Mouse (Mus musculus) gastrocnemius, postnatal 10 days (tissue): Measurements from ENCODE around the gene Cd302. TPM values are rescaled to one million over a fixed set of nuclear protein-coding genes. Genes with fewer than 3 reads are reported as not detected.

Source experiments
- DNase-seq: peaks from one replicate; pipeline ENCODE4 v3.0.0; 2021; ENCODE audit warnings: mixed read lengths
- total RNA-seq, 2 experiments: library from RNA; stranded (reverse); gene quantifications; 2 replicates each; pipeline ENCODE4 v1.2.3; 2021

Gene Cd302
- total RNA-seq, 2 experiments from 2014 or later: 15.1 to 18.5 TPM

- DNase-seq: no peak
Observed at GRCm38 (mm10) chr2:60253506-60253905, 30.8 kb downstream of the Cd302 start.

GRCm38 (mm10) chr2:60252782-60253181 lies 31.5 kb downstream of the Cd302 start:
- DNase-seq: no peak

GRCm38 (mm10) chr2:60234506-60234905 lies 49.8 kb downstream of the Cd302 start:
- DNase-seq: no peak

GRCm38 (mm10) chr2:60233147-60233546 lies 51.1 kb downstream of the Cd302 start:
- DNase-seq: no peak

DNA sequence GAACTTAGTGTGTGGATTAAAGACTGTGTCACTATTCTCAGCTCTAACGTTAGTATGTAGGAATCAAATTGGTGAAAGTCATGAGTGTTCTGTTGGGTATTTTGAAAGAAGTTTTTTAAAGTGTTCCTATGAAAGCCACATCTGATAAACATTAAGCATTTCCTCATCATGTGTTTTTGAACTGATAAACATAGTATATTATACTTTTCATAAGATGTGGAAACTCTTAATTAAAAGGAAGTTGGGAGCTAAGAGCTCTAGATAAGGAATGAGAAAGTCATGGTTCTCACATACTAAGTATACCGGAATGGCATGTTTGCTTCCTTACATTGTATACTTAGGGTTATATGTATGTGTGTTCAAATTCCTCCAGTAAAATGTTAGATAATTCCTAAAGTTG lies 53.9 kb downstream of the Cd302 start:
- no peak for DNase-seq

GRCm38 (mm10) chr2:60228470-60228869 lies 55.8 kb downstream of the Cd302 start:
- DNase-seq: no peak

- no peak for DNase-seq
Observed at GRCm38 (mm10) chr2:60223489-60223888, 60.8 kb downstream of the Cd302 start.

DNA sequence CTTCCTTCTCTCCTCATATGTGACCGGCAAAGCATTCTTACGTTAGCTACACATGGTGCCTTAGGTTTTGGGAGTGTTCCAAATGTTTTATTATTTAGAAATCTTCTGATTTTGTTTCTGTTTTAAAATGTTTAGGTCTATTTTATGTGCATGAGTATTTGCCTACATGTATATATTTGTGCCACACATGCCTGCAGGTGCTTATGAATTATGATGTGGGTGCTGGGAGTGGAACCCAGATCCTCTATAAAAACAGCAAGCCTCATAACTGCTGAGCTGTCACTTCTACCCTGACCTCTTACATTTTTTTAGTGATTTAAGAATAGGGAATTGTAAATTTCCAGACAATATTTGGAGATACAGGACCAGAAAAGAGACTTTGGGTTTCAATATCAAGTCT lies 62.3 kb downstream of the Cd302 start:
- no peak for DNase-seq

- no peak for DNase-seq
Observed at GRCm38 (mm10) chr2:60221236-60221635, 63.1 kb downstream of the Cd302 start.

DNA sequence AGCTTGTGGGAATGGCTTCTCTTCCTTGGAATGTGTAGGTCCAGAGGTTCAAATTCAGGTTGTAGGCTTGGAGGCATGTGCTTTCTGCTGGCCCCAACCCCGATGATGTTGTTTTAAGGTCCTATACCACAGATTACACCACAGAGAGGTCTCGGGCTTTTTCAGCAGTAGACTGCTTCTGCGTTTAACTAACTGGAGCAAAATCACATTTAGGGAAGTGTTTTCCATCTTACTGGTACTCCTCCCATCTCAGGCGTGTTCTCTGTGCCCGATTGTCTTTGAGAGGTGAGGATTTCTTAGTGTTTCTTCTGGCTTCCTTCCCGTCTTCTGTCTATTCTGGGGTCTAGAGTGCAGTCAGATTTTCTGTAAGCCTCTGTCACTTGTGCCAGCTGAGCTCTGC lies 66.7 kb downstream of the Cd302 start:
- DNase-seq: no peak

DNA sequence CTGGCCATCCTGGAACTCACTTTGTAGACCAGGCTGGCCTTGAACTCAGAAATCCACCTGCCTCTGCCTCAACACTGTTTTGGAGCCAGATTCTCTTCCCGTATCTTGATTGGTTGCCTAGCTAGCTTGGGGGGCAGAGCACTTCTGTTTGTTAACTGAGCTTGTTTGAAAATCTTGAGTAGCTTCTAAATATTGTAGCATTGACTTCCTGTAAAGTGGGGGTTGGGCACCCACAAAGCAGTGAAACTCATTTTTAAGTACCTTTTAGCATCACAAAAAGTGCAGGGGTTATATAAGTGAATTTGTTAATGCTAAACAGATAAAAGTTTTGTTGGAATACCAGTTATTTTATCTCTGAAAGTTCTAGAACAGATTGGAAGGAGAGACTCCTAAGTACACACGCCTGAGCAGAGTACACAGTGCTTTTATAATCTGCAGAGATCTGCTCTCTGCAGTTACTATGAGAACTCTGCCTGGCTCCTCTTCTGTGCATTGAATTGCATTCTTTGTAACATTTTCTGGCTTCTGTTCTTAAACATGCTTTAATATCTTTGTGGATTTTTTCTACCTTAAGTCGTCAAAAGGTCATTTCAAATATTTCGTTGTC lies 67.6 kb downstream of the Cd302 start:
- DNase-seq: no peak

DNA sequence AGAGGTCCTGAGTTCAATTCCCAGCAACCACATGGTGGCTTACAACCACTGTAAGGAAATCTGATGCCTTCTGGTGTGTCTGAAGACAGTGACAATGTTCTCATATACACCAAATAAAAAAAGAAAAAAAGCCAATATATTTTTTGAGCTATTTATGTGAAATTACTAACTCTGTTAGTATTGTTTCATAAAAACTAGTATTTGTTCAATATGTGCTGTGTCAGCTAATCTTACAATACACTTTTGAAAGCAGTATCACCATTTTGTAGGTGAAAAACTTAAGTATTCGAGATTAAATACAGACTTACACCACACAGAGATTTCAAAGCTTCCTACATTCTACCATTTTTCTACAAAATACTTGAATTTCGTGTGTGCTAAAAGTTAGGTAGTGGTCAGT lies 69.6 kb downstream of the Cd302 start:
- no peak for DNase-seq

GRCm38 (mm10) chr2:60212488-60212887 lies 71.8 kb downstream of the Cd302 start:
- DNase-seq: no peak

DNA sequence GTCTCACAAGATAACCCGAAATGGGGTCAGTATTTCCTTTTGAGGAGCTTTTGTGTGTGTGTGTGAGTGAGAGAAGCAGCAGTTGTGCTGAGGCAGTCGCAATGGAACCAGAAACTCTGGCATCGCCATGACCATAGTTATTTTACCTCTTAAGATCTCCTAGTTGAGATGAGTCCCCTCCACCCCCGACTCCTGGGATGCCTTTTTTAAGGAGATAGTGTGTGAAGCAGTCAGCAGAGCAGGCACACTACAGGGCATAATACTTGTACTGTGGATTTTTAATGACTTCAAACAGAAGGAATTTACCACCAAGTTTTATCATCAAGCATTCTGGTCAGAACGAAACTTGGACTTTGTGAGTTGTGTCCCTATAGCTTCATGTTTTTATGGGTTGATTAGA lies 73.5 kb downstream of the Cd302 start:
- no peak for DNase-seq

DNA sequence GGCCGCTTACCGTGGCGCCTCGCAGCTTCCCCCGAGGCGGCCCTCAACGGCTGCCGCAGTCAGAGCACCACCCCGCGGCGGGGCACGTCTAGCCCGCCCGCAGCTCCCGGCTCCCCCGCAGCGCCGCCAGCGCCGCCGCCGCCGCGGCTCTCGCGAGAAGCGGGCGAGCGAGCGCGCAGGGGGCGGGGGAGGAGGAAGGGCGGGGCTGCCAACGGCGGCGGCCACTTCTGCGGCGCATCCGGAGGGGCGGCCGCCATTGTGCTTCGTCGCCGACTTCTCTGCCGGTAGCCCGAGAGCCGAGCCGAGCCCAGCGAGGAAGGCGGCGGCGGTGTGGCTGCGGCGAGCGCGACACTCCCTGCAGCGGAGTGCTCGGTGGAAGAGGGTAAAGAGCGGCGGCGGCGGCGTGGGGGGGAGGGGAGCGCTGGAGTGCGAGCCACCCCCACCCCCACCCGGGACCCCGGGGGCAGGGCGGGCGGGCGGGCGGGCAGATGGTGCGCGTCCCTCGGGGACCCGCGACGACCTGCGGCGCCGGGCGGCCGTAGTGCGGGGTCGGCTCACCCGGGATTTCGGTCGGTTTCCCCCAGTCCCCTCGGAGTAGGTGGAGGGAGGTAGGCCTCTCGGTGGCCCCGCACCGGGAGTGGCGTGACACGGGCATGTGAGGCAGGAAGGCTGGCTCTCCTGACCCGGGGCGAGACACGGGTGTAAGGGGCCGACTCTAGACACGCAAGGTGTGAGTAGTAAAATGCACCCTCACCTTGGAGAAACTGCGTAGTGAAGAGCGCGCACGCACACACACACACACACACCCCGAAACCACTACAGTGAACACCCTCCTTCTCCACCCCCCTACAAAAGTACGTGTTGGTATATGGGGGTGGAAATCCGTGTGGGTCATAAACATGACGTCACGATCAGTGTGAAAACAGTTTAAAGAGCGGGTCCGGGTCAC lies 74.3 kb downstream of the Cd302 start, which contains the start of the genes Baz2b and March7:
Gene Baz2b (minus strand): TSS at position 137 of the 949 bp plus-strand sequence.
Gene March7 (plus strand): TSS at position 185 of the 949 bp plus-strand sequence.
- peak; percentile 90 for DNase-seq

GRCm38 (mm10) chr2:60209122-60209611 lies 75.1 kb downstream of the Cd302 start:
- peak; percentile 52 for DNase-seq

DNA sequence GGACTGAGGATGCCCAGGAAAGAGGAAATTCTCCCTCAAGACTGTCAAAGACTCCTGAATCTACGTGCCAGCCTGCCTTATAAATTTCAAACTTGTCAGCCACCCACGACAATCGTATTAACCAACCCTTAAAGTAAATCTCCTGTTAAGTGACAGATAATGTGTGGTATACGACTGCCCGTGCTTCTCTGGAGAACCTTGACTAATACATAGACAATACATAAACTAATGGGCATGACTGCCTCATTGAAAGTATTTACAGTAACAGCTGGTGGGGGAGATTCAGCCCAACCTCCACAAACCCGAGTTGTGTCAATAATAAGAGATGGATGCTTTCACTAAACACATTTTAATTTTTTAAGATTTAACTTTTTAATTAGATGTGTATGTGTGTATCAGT lies 78.5 kb downstream of the Cd302 start:
- DNase-seq: no peak

DNA sequence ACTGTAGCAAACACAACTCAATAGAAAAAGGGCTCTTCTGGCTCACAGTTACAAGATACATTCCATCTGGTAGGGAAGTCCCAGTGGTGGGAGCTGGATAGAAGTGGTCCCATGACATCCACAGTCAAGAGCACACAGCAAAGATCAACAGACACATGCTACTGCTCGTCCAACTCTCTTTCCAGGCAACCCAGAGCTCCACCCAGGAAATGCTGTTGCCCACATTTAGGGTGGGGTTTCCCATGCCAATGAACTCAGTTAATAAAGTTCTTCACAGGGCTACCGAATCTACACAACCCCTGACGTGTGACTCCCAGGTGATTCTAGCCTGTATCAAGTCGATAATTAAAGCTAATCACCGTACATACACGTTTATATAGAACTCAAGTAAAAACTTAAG lies 80.1 kb downstream of the Cd302 start:
- DNase-seq: no peak

- DNase-seq: no peak
Observed at GRCm38 (mm10) chr2:60203733-60204132, 80.6 kb downstream of the Cd302 start.

- DNase-seq: no peak
Observed at GRCm38 (mm10) chr2:60202900-60203530, 81.3 kb downstream of the Cd302 start.
